Mouse (Mus musculus): ENCODE measurements around the gene Ipo13.

The Ipo13 gene

DNA sequence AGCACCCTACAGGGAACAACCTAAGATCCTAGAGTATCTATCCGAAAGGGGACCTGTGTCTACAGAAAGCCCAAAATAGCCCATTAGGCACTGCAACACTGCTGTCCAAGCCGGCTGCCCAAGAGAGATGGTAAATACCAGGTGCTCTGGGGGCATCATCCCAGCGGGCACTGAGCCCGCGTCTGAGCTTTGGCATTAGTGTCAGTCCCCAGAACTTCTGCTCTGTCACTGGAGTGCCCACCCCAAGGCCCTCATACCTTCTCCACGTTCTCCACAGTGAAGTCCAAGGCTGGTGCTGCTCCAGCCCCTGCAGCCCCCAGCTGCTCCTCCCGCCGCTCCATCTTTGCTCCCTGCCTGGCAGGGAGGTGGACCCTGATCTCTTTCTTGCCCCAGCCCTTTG, 768 bp downstream of the Ipo13 start:
- DNase-seq (ENCODE audit: low spot score in 2 of 2), result no peak

DNA sequence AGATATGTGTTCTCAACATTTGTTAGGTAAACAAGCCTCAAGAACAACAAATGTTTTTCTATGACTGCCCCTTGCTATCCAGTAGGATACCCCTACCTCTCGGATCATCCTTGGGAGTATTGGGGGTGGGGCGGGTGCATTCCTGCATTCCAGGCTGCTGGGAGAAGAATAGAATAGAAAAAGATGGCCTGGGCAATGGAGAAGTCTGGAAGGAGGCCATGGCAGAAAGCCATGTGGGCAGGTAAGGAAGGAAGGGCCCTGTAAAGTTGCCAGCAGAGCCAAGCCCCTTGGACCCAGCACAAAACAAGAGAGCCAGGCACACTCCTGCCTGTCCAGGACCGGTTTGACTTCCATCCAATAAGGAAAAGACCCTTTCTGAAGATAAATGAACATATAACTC, 1.4 kb downstream of the Ipo13 start:
- DNase-seq (ENCODE audit: low spot score in 2 of 2), result no peak

DNA sequence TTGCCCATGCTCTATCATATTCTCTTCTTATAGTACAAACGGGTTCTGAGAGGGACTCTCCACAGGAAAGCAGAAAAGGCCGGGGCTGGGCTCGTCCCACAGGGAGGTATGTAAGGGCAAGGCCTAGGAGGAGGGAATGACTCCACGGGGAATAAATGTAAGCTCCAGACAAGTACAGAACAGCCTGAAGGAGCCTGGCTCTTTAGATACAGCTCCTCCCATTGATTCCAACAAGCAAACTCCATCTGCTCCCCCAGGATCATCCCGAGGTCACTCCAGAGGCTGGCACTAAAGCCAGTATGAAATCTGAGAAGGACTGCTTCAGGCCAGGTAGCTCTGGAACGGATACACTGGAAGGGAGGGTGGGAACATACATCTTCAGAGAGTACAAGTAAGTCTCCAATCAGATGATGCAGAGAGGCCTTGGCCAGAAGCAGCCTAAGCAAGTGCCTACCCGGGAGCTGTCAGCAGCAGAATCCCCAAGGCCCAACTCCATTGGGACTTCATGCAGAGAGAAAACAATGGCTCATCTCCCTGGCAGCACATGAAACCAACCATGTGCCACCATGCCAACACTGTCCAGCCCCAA, 2.0 kb downstream of the Ipo13 start:
- no peak for DNase-seq (ENCODE audit: low spot score in 2 of 2)

DNA sequence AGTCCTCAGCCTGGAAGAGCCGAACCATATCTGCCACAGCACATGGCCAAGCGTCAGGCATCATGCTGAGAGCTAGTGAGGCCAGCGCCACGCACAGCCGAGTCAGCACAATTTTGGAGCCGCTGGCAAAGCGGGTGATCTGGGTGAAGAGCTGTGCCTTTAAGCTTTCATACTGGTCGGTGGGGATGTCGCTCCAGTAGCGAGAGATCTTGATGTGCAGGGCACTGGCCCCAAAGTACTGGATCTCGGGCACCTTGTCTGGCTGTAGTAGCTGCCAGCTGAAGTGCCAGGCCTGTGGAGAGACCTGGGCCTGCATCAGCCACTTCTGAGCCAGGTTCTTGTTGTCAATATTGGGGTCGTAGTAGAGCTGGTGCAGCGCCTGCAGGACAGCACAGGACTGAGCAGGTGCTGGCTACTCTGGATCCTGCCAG, 2.7 kb downstream of the Ipo13 start:
- DNase-seq (ENCODE audit: low spot score in 2 of 2), result no peak

DNA sequence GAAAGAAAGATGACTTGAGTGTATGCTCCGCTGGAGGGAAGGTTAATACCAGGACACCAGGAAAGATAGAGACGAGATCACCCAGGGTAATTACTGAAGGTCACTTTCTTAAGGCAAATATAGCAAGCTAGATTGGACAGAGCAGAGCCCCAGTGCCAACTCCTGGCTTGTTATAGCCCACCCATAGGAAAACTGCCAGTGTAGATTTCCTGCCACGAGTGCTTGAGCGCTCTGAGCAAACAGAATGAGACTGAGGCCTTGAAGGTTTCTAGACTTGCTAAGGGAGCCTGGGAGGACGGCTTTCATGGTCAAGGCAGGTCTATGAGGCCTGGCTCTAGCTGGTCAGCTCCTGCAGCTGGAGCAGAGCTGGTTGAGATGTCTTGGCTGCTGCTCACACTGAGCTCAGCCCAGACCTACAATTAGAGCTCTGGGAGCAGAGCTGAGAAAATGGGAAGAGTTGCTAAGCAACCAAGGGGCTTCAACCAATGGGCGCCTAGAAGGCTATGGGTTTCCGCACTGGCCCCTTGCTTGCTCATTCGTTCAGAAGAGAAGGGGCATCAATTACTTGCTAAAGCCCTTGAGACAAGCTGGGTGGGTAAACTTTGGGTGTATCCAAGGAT, 5.9 kb downstream of the Ipo13 start:
- no peak for DNase-seq (ENCODE audit: low spot score in 2 of 2)

DNA sequence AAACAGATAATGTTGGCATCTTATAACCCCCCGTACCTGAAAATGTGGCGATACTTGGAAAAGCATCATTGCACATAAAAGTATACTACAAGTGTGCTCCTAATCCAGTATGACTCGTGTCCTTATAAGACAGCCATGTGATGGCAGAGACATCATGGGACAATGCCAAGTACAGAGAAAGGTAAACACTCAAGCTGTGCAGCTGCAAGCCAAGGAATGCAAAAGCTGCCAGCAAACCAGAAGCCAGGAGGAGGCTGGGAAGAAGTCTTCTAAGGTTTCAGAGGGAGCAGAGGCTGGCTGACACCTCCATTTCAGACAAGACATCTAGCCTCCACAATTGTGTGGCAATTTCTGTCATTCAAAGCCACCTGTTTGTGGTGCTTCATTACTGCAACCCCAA, 8.6 kb downstream of the Ipo13 start:
- DNase-seq (ENCODE audit: low spot score in 2 of 2), result no peak

DNA sequence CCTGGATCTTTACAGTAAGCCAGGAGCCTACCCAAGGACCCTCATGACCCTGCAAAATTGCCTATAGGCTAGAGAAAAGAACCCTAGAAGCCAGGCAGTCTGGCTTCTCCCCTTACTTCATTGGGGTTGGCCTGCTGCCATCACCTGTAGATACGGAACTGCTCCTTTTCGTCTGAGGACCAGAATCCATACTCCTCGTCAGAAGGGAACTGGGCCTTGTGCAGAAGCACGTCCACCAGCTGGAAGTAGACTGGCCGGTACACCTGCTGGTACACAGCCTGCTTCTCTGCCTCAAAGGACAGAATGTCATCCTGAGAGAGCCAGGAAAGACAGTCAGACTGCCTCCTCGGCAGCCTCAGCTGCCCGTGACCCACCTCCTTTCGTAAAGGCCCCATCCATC, 10.0 kb downstream of the Ipo13 start:
- DNase-seq (ENCODE audit: low spot score in 2 of 2), result no peak

DNA sequence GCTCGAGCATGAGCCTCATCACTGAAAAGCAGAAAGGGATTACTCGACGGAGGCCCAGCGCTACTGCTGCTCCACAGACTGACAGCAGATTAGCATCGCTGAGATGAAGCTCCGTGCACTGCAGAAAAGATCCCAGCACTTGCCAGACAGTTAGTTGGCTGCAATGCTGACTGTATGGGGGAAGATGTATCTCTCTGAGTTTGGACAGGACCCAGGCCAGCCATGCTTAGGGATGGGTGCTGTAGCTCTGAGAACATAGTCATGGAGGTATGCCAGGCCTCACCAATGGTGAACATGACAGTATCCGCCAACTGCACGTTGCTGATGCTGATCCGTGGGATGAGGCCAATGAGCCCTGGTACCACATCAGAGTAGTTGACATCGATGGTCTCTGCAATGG, 10.7 kb downstream of the Ipo13 start:
- DNase-seq (ENCODE audit: low spot score in 2 of 2), result no peak

DNA sequence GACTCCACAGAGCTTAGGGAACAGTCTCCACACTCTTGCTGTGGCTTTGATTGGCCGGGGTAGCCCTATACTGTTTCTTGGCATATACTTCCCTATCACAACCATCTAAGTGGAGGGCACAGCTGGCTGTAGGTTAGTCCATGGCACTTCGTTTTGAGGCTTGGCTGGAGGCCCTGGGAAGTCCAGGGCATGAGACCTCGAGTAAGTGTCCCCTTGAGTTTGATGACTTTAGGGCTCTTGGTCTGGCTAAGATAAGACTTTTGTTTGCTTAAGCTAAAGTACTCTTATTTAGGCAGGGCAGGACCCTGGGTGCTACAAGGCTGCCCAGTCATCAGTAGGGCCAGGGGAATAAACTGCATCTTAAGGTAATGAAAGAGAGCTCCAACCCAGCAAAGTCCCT, 16.7 kb downstream of the Ipo13 start:
- DNase-seq (ENCODE audit: low spot score in 2 of 2), result no peak

DNA sequence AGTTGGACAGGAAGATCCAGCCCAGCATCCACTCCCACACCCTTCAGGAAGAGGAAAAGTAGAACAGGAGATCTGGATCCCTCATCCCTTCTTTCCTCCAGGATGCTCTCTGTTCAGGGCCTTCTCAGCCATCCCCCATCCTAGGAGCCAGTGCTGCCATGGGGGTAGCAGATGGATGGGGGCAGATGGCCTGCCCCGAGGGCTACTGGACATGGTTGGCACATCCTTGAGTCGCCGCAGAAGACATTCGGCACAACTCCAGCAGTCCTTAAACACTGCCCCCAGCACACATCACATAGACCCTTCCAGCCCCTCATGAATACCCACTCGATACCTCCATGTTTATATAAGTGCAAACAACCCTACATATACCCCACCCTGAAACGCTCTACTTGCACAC, 18.8 kb downstream of the Ipo13 start:
- no peak for DNase-seq (ENCODE audit: low spot score in 2 of 2)

DNA sequence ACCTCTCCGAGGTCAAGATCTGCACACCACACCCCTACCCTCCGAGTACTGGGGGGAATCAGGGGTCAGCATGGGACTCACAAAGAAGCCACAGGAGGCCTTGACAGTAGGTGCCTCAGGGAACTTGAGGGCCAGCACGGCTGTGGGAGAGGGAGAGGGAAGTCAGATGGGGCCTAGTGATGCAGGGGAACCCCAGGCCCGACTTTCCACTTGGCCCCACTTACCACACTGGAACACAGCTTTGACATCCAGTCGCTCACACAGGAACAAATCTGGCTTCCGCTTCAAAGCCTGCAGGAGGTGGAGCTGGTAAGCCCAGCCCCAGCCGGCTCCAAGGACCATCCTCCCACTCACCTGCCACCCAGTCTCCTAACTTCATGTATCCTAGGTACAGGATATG, 19.5 kb downstream of the Ipo13 start:
- no peak for DNase-seq (ENCODE audit: low spot score in 2 of 2)

DNA sequence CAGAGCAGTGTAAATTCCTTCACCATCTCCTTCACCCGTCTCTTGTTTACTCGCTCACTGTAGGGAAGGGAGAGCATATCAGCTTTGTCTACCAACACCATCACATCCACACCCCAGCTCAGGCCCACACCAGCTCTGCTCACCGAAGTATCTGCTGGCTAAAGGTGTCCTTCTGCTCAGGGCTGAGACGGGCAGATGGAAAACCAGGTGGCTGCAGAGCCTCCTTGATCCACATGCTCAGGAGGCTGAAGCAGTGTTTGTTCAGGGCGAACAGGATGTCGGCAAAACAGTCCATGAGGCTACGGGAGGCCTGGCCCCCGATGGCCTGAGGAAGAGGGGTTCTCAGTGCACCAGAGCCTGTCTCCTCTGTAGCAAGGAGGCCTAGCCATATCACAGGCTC, 20.2 kb downstream of the Ipo13 start:
- DNase-seq (ENCODE audit: low spot score in 2 of 2), result no peak

DNA sequence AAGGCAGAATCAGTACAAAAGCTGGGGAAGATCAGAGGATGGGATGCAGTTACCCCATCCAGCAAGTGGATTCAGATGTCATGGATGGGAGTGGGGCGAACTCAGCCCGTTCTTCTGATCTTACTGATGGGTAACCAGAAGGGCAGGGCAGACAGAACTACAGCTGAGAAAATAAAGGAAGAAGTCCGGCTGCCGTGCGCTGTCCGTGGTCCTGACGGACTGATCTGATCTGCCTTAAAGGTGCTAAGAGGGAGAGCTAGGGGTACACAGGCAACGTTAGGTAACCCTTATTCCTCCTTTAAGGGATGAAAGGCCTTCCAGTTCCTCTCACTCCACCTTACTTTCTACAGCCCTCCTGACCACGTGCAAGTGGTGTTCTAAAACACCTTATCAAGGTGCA, 21.4 kb downstream of the Ipo13 start:
- no peak for DNase-seq (ENCODE audit: low spot score in 2 of 2)

DNA sequence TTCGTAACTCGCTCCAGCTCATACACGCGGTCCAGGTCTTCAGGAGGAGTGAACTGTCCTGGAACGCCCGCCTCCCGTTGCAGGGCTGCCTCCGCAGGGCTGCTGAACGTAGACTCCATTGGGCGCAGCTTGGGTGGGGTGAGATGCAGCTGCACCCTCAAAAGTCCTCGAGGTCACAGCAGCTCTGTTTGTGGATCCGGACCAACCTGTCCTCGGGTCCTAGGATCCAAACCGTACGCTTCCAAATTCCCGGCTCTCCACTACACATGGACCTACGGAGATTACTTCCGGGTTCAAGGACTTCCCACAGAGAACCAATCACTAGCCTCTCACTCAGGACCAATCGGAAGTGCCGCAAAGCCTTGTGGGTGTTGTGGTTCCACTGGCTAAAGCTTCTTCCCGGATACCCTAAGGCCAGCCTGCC, 23.0 kb downstream of the Ipo13 start, which contains the start of gene Dph2:
Dph2 (minus strand) TSS at position 295 of the 424 bp plus-strand sequence.
- DNase-seq (ENCODE audit: low spot score in 2 of 2), result peak; percentile 63 to 75

DNA sequence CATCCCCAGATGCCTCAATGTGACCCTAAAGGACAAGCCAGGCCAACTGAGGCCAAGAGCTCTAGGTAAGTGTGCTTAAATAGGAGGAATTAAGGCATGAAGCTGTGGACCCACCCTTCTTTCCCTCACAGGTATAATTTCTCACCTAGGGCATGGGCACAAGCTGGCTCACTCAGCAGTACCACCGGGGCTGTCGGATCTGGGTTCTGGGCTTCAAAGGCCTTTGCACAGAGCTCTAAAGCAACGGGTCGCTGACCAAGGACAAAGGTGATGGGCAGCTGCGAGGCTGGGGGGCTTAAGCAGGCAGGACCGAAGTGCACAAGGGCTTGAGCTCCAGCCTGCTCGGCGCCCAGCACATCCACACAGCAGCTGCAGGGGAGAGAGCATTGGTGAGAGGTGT, 24.0 kb downstream of the Ipo13 start:
- DNase-seq (ENCODE audit: low spot score in 2 of 2), result no peak

DNA sequence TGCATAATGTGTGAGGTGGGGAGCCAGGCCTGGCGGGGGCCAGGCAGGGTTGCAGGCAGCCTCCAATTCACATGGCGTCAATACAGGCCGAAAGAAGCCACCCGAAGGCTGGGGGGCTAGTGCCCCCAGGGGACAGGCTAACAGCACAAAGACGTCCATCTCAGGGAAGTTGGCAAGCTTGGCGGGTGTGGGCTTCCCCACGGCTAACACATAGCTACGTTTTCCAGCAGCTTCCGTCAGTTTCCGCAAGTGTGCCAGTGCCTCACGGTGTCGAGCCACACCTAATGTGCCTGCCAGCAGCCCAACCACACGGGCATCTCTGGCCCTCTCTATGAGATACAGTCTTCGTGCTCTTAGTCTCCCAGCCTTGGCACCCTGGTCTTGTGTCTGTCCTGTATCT, 24.8 kb downstream of the Ipo13 start:
- DNase-seq (ENCODE audit: low spot score in 2 of 2), result no peak

DNA sequence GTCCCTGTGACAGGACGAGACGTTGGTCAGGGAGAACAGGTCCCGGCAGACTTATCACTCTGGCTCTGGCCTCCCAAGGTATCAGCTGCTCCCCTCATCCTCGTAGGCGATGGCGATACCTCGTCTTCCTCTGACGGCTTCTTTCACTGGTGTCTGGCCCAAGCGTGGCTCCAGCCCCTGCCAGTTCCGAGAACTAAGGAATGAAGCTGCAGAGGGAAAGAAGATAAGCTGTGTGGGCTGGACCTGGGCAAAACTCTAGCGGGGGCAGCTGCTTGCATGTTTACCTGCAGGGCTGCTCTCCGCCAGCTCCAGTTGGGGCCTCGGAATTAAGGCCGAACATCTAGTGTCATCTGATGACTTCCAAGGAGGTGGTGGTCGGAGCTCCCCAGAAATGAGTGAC, 25.3 kb downstream of the Ipo13 start:
- DNase-seq (ENCODE audit: low spot score in 2 of 2), result no peak

DNA sequence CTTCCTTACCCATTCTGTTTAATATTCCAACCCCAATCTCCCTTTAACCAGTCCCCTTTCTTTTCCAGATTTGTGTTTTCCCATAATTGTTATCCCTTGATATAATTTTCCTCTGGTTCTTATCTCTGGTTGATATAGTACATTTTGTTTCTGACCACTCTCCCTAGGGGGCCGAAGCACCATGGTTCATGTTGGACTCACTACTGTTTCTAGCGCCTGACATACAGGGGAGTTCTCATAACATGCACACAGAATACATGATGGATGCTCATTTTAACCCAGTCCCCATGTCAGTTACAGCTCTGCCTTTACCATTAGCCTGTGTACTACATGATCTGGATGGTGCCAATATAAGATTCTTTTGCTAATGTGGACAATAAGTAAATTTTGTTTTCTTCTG, 26.9 kb downstream of the Ipo13 start:
- DNase-seq (ENCODE audit: low spot score in 2 of 2), result no peak

DNA sequence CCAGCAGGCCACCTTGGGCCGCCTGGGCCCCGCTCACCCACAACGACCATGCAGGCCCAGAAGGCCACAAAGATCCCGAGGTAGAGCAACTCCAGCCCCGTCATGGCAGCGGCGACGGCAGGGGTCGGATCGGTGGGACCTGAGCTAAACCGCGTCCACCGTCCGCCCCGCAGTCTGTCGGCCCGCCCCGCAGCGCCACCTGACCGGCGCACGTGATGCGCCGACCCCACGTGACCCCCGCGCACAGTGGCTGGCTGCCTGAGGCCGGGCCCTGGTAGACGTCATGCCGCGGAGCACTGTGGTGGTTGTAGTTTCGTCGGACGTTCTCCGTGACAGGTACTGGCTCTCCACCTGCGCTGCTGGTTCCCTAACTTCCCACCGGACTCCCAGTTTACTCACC, 27.7 kb downstream of the Ipo13 start, which contains the start of gene Atp6v0b:
Atp6v0b (minus strand) TSS at position 201 of the 400 bp plus-strand sequence.
- peak; percentile 89 to 96 for DNase-seq (ENCODE audit: low spot score in 2 of 2)

DNA sequence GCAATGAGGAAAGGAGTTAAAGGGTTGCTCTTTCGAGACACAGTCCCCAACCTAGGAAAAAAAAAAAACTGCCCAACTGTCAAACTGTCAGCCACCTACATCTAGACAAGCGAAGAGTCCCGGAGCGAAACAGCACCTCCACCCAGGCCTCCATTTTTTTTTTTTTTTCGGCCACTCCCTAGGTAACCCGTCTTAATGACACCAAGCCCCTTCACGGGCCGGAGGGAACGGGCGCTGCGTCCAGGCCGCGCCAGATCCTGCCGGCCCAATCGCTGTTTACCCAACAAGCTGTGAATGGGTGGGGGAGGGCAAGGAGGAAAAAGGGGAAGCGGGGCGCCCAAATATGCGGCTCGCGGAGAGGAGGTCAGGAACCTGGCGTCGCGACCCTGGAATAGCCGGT, 28.2 kb downstream of the Ipo13 start:
- DNase-seq (ENCODE audit: low spot score in 2 of 2), result no peak

DNA sequence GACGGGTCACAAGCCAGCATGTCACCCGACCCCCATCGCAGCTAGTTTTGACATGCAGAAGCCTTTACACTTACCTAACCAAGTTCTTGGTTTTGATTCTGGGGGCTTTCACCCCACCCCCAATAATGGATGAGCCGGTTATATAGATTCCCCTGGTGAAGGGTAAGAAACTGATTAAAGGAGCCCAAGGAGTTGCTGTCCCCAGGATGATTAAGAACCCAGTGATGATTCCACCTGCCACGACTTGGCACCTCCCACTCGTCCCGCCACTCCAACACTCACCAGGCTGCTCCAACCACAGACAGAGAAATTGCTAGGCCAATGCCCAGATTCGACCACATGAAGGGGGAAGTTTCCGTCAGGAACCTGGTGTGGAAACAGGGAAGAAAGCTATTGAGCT, 28.8 kb downstream of the Ipo13 start:
- DNase-seq (ENCODE audit: low spot score in 2 of 2), result no peak

DNA sequence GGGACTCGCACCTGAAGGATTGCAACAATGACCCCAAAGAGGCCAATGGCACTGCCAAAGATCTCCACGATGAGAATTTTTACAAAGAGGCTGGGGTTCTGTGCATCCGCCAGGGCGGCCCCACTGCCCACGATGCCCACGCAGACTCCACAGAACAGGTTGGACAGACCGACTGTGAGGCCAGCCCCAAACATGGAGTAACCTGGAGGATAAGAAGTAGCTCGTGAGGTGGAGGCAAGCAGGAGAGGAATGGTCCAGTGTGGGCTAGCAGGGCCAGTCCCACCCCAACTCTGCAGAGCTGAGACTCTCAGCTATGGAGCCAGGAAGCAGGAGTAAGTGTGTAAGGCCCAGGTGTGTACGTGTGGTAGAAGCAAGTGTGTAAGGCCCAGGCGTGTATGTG, 29.7 kb downstream of the Ipo13 start:
- no peak for DNase-seq (ENCODE audit: low spot score in 2 of 2)

DNA sequence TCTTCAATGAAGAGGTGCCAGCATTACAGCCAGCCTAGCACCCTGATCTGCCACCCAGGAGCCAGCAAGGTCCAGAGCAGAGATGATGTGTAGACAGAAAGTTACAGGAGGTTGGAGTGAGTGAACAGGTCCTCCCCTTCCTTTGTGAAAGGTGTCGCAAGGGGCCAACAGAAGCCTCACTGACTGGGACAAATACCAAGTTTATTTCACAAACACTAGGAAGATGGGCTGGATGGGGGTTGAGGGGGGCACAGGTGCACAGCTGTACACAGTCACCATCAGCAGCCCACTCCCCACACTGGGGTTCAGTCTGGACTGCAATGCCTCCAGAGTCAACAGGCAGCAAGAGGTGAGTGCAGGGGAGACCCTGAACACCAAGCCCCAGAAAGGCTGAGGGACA, 30.7 kb downstream of the Ipo13 start:
- no peak for DNase-seq (ENCODE audit: low spot score in 2 of 2)

Measured in urinary bladder, postnatal 4 days (tissue).